22 mouse cellular contexts compared by ENCODE assay signal in the genomic region with DNA sequence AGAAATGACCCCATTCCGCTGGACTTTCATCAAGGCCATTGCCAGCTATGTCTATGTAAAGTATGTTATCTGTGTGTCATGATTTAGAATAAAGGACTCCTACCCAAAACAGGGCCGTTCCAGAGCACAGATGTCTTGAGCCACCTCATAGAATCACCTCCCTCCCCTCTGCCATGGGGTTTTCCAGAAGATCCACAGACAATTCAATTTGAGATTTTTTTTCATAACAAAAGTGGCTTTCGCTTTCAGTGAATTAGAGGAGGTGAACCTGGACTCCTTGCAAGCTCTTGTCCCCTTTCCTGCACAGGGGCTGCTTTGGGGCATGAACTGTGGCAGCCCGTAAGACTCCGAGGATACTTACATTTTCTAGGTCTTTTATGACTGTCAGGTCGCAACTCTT.
DNase-seq lines count a peak whose midpoint lies in the region; ATAC-seq and TF ChIP-seq lines count a peak whose summit lies in the region.
"Had no signal": no experiment of that assay in that cellular context is flagged by ENCODE, and none has a peak within 500 bp of the region (broad histone marks: within the 10 kb centered on the region; RNA-seq: fewer than 3 reads in every experiment).

No protein-coding gene starts in this region.

- no peak overlapping the region for H3K4me3 ChIP-seq in heart, embryonic 12.5 days
- H3K4me3 ChIP-seq in liver, embryonic 14.5 days (ENCODE audit: insufficient read depth in 1 of 2, low read depth in 2 of 2, low read length in 2 of 2): no peak overlapping the region
- H3K4me3 ChIP-seq: embryonic facial prominence, embryonic 15.5 days; forebrain, embryonic 12.5 days; heart, adult 2 months; heart, embryonic 13.5 days; hindbrain, embryonic 15.5 days had no signal

- H3K4me1 ChIP-seq in heart, embryonic 12.5 days (replicated peaks): peaks cover 5% of the 10 kb centered on the region
- peaks cover 0 to 3% of the 10 kb centered on the region in 2 experiments; a peak in 2 of 4 replicates for H3K4me1 ChIP-seq in liver, embryonic 14.5 days (replicated peaks; ENCODE audit: control insufficient read depth in 2 of 2, insufficient read depth in 2 of 2, low read length in 1 of 2)
- H3K4me1 ChIP-seq: forebrain, embryonic 12.5 days; hindbrain, embryonic 15.5 days had no signal

- no peak for TF ChIP-seq EP300 in liver, embryonic 14.5 days (IDR thresholded peaks at IDR 0.05; ENCODE audit: low read depth)

- ATAC-seq in heart, embryonic 12.5 days (ENCODE audit: insufficient number of reproducible peaks, low FRiP score): no peak
- ATAC-seq in liver, embryonic 14.5 days (ENCODE audit: insufficient read depth): no peak
- no peak for ATAC-seq in granulocyte monocyte progenitor cell, adult 5-6 weeks (replicated peaks; ENCODE audit: poor library complexity, severe bottlenecking)
- ATAC-seq: forebrain, postnatal 0 days; inflammation-experienced regulatory T-cells, adult 6 months had no signal

- H3K27me3 ChIP-seq in heart, embryonic 12.5 days (replicated peaks): 0 out of 2 replicates have a peak, but pooled peaks cover 7% of the 10 kb centered on the region
- no peaks in the 10 kb centered on the region for H3K27me3 ChIP-seq in liver, embryonic 14.5 days (ENCODE audit: control insufficient read depth, insufficient read depth, low read length)
- H3K27me3 ChIP-seq: embryonic facial prominence, embryonic 15.5 days; forebrain, embryonic 12.5 days; hindbrain, embryonic 15.5 days had no signal

- TF ChIP-seq CTCF in liver, embryonic 14.5 days (IDR thresholded peaks at IDR 0.05; ENCODE audit: low read depth): no peak

- WGBS in heart, embryonic 12.5 days: 85% methylated on average over 6 of the region's 6 CpGs
- WGBS in liver, embryonic 14.5 days (ENCODE audit: insufficient replicate concordance): 63% methylated on average over 6 of the region's 6 CpGs

- no peak overlapping the region for H3K9ac ChIP-seq in heart, embryonic 12.5 days
- no peak overlapping the region for H3K9ac ChIP-seq in liver, embryonic 14.5 days (replicated peaks)
- H3K9ac ChIP-seq: embryonic facial prominence, embryonic 15.5 days; forebrain, embryonic 12.5 days; forebrain, postnatal 0 days; heart, embryonic 13.5 days; hindbrain, embryonic 15.5 days had no signal

- H3K4me2 ChIP-seq in heart, embryonic 12.5 days: no peak overlapping the region
- peak overlapping the region; percentile 8; the same call in 1 of the 2 replicates for H3K4me2 ChIP-seq in liver, embryonic 14.5 days (ENCODE audit: low read depth)
- H3K4me2 ChIP-seq: embryonic facial prominence, embryonic 15.5 days; forebrain, embryonic 12.5 days; heart, embryonic 13.5 days; hindbrain, embryonic 15.5 days had no signal

- no peaks in the 10 kb centered on the region for H3K36me3 ChIP-seq in heart, embryonic 12.5 days
- H3K36me3 ChIP-seq in liver, embryonic 14.5 days (replicated peaks; ENCODE audit: control insufficient read depth, insufficient read depth, low read depth): no peaks in the 10 kb centered on the region
- H3K36me3 ChIP-seq: embryonic facial prominence, embryonic 15.5 days; forebrain, embryonic 12.5 days; G1E; hindbrain, embryonic 15.5 days had no signal

- no peak overlapping the region for H3K27ac ChIP-seq in heart, embryonic 12.5 days (ENCODE audit: poor library complexity, severe bottlenecking)
- H3K27ac ChIP-seq in liver, embryonic 14.5 days: no peak overlapping the region
- H3K27ac ChIP-seq: embryonic facial prominence, embryonic 15.5 days; forebrain, embryonic 12.5 days; heart, adult 2 months; heart, embryonic 13.5 days; hindbrain, embryonic 15.5 days had no signal

- peak; percentile 44 for DNase-seq in heart, adult 11 months
- DNase-seq in liver, embryonic 14.5 days (ENCODE audit: low read depth in 3 of 3, low spot score in 3 of 3): no peak
- DNase-seq in liver: no peak
- DNase-seq in CD4-positive helper T cell, adult 2 months (ENCODE audit: low read depth, low spot score): peak; percentile 42
- DNase-seq in induced T-regulatory cell, adult 2 months (ENCODE audit: low read depth): peak; percentile 77
- DNase-seq in right cerebral cortex, postnatal 10 days (ENCODE audit: low spot score in 2 of 2): no peak
- DNase-seq: adrenal gland, adult 8-10 months; adrenal gland, postnatal 36 days; cerebellum, adult 2 months; cerebellum, postnatal 10 days; forebrain, postnatal 0 days; gastrocnemius, postnatal 14 days; heart, postnatal 36 days had no signal

- no peaks in the 10 kb centered on the region; the same call in 1 of the 2 replicates for H3K9me3 ChIP-seq in heart, embryonic 12.5 days (replicated peaks)
- no peaks in the 10 kb centered on the region for H3K9me3 ChIP-seq in liver, embryonic 14.5 days (ENCODE audit: control insufficient read depth, low read length)
- H3K9me3 ChIP-seq: embryonic facial prominence, embryonic 15.5 days; forebrain, embryonic 12.5 days; G1E; heart, embryonic 13.5 days; hindbrain, embryonic 15.5 days had no signal

Comparison
In these comparisons a context has a peak if more than half of its experiments do, and no peak if none do; other contexts are left out.
1. DNase-seq: peak in heart, adult 11 months (single experiment), CD4-positive helper T cell, adult 2 months (single experiment) and induced T-regulatory cell, adult 2 months (single experiment); none in liver, embryonic 14.5 days (0 of 3), liver (single experiment) and right cerebral cortex, postnatal 10 days (0 of 2).